Mouse (Mus musculus) right cerebral cortex, adult 2 months (tissue): Measurements from ENCODE around the gene Xpnpep1.

ENCODE experiments used
- DNase-seq, 2 experiments: peaks; one replicate each; pipeline ENCODE4 v3.0.0; 2021 to 2022; ENCODE audit warnings: low spot score in 2 of 2

Xpnpep1 gene

GRCm38 (mm10) chr19:53032647-53033046, 7.4 kb downstream of the Xpnpep1 start:
- no peak for DNase-seq

- no peak for DNase-seq
Observed at GRCm38 (mm10) chr19:53031957-53032371, 8.1 kb downstream of the Xpnpep1 start.

GRCm38 (mm10) chr19:53030279-53030678, 9.7 kb downstream of the Xpnpep1 start:
- DNase-seq = no peak

- no peak for DNase-seq
Observed at GRCm38 (mm10) chr19:53029686-53030085, 10.3 kb downstream of the Xpnpep1 start.

GRCm38 (mm10) chr19:53029045-53029444, 11.0 kb downstream of the Xpnpep1 start:
- no peak for DNase-seq

- no peak for DNase-seq
Observed at GRCm38 (mm10) chr19:53028216-53028615, 11.8 kb downstream of the Xpnpep1 start.

- no peak for DNase-seq
Observed at GRCm38 (mm10) chr19:53023189-53023588, 16.8 kb downstream of the Xpnpep1 start.

GRCm38 (mm10) chr19:53022037-53022614, 17.9 kb downstream of the Xpnpep1 start:
- DNase-seq = no peak

GRCm38 (mm10) chr19:53021537-53021936, 18.5 kb downstream of the Xpnpep1 start:
- no peak for DNase-seq

GRCm38 (mm10) chr19:53019716-53020463, 20.1 kb downstream of the Xpnpep1 start:
- DNase-seq = peak in 1 of 2 experiments; percentile 69

GRCm38 (mm10) chr19:53017954-53018353, 22.1 kb downstream of the Xpnpep1 start:
- DNase-seq = no peak

GRCm38 (mm10) chr19:53017248-53017647, 22.8 kb downstream of the Xpnpep1 start:
- DNase-seq = no peak

- no peak for DNase-seq
Observed at GRCm38 (mm10) chr19:53014910-53015710, 24.9 kb downstream of the Xpnpep1 start.

GRCm38 (mm10) chr19:53013744-53014143, 26.3 kb downstream of the Xpnpep1 start:
- no peak for DNase-seq

GRCm38 (mm10) chr19:53013341-53013740, 26.7 kb downstream of the Xpnpep1 start:
- no peak for DNase-seq

- DNase-seq = no peak
Observed at GRCm38 (mm10) chr19:53010941-53011340, 29.1 kb downstream of the Xpnpep1 start.

GRCm38 (mm10) chr19:53008921-53009320, 31.1 kb downstream of the Xpnpep1 start:
- no peak for DNase-seq

GRCm38 (mm10) chr19:53008020-53008705, 31.9 kb downstream of the Xpnpep1 start:
- DNase-seq = peak; percentile 78 to 82

GRCm38 (mm10) chr19:53005978-53006377, 34.0 kb downstream of the Xpnpep1 start:
- DNase-seq = no peak

GRCm38 (mm10) chr19:53003554-53004365, 36.3 kb downstream of the Xpnpep1 start:
- no peak for DNase-seq
